Mouse (Mus musculus) heart, adult 8-10 months (tissue): Measurements from ENCODE around the gene Gm47996. TPM values are rescaled to one million over a fixed set of nuclear protein-coding genes. Genes with fewer than 3 reads are reported as not detected.
"Not testable (repeated sequence)": the region's sequence is repeated elsewhere in the genome, so short reads cannot be mapped to it uniquely, and the experiment has no call there.

Source experiments
- DNase-seq: peaks from one replicate; pipeline ENCODE4 v3.0.0; 2022; ENCODE audit warnings: low spot score
- total RNA-seq, 4 experiments: library from RNA; stranded (reverse); gene quantifications; 2 replicates each; pipeline ENCODE4 v1.2.4; 2022

Gm47996 gene
- total RNA-seq, 4 experiments from 2014 or later: not detected

DNA sequence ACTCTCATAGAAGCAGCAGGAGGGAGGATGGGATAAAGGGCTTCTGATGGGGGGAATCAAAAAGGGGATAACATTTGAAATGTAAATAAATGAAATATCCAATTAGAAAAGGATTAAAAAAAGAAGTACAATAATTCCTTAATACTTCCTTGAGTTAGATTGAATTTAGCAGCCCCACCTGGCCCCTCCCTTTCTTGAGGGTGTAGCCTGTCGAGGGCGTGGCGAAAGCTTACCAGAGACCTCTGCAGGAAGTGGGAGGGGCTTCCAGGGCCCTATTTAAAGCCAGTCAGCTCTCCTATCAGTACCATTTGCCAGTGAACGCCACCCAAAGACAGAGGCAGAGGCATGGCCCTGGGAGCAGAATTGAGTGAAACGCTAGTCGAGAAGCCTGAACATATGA lies 6.1 kb upstream of the Gm47996 start, which contains the start of gene 3110040M04Rik:
3110040M04Rik (plus strand) TSS at position 304 of the 400 bp plus-strand sequence.
- not testable (repeated sequence) for DNase-seq

DNA sequence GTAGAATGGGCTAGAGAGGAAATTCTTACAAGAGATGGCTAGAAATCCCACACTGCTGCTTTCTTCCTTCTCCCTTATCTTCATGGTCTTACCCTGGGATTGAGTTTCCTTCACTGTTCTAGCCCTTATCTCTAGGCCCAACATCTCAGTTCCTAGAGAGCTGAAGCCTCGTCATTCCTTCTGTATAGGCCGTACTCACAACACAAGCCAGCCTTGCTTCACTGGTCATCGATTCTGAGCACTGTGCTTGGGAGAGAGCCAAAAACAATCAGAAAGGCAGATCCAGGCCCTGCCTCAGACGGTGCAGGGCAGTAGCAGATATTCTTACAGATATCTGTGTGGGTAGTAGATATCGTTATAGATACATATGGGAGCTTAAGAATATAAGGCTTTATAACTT lies 1.4 kb upstream of the Gm47996 start:
- DNase-seq: not testable (repeated sequence)

DNA sequence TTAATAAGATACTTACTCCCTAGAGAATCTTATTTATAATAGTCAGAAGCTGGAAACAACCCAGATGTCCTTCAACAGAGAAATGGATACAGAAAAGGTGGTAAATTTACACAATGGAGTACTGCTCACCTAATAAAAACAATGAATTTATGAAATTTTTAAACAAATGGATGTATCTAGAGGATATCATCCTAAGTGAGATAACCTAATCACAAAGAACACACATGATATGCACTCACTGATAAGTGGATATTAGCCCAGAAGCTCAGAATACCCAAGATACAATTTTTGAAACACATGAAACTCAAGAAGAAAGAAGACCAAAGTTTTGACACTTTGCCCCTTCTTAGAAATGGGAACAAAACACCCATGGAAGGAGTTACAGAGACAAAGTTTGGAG lies 987 bp upstream of the Gm47996 start:
- not testable (repeated sequence) for DNase-seq

DNA sequence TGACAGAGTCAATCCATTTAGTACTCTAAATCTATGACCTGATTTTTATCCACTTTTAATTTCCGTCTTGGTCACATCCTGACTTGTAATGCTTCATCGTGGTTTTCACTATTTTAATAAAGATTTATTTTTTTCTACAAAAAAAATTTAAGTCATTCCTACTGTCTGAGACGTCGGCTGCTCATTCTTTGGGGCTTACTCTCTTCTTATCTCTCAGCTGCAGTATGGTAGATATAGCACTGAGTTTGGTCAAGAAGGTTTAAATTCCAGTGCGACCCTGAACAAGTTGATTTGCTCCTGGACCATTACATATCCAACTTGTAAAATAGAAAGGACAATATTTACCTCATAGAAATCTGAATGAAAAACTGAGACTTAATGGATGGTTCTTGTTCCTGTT lies 1.7 kb downstream of the Gm47996 start:
- DNase-seq: not testable (repeated sequence)

DNA sequence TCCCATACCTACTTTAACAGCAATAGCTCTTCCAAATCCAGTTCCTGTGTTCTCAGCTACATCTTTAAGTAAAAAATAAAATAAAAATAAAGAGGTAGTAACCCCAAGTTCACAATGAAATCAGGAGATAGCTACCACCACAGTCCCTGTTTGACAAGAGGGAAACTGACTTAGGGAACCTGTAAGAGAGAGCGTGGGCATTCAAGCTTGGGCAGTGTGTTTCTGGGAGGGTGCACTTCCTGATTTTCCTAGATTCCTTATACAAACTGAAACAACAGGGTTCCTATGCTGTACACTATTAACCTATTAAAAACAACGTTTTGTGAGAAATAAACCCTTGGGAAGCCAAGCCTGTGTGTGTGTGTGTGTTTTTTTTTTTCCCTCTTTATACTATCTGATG lies 4.9 kb downstream of the Gm47996 start:
- DNase-seq: no peak

DNA sequence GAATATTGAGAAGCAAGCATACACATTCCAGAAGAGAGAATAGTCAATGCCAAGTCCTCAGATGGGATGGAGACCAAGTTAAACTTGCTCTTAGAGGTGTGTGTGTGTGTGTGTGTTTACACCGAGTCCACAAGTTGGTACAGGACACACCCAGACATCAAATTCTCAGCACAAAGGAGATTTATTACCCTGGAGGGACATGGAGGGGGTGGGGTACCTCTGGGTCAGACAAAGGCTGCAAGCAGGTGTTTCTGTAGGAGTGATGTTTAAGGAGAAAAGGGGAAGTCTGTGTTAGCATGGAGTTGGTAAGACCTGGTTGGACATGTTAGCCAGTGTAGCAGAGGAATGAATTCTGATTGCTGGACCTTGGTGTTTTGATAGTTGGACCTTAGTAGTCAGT lies 6.1 kb downstream of the Gm47996 start:
- DNase-seq: no peak

DNA sequence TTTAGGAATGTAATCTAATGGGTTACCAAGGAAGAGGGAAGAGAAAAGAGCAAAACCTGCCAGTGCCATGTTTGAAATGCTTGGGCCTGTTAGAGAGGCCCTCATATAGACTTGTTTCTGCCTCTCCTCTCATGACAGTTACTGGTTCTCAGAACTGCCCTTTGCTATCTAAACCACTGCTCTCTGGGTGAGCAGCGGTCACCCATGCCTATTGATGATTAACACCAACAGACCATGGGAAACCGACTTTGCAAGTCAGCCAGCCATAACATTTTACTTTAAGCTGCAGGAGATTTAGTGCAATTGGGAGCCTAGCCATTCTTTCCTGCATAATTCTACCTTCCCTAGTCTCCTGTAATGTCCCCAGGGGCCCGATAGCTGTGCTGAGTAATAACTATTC lies 6.5 kb downstream of the Gm47996 start:
- DNase-seq: no peak

DNA sequence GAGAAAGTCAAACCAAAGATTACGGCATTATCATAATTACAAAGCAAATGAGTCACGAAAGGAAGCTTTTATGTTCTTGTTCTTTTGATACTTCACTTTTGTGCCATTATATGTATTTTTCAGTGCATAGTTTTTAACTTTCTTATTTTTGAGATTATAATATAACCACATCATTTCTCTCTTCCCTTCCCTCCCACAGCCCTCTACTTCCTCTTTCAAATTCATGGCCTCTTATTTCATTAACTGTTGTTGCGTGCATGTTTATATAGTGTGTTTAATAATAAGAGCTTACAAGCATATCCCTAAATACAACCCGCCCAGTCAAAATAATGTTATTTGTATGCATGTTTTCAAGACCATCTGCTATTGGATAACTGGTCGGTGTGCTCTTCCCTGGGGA lies 9.1 kb downstream of the Gm47996 start:
- DNase-seq: no peak

DNA sequence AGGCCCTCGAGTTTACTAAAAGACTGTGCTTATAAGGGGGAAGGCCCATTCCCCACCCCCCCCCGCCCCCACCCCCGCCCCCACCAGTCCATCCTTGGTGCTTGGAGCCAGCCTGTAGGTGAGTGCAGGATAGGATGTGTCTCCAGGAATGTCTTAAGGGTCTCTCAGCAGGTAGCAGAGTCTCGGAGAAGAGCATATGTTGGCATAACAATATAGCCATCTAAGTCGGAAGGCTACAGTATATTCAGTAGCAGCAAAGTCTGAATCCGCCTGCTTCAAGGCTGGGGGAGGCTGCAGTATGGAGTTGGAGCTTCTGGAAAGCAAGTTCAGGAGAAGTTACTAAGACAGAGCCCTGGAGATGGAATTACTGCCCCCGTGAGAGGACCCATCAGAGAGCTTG lies 10.2 kb downstream of the Gm47996 start:
- no peak for DNase-seq

DNA sequence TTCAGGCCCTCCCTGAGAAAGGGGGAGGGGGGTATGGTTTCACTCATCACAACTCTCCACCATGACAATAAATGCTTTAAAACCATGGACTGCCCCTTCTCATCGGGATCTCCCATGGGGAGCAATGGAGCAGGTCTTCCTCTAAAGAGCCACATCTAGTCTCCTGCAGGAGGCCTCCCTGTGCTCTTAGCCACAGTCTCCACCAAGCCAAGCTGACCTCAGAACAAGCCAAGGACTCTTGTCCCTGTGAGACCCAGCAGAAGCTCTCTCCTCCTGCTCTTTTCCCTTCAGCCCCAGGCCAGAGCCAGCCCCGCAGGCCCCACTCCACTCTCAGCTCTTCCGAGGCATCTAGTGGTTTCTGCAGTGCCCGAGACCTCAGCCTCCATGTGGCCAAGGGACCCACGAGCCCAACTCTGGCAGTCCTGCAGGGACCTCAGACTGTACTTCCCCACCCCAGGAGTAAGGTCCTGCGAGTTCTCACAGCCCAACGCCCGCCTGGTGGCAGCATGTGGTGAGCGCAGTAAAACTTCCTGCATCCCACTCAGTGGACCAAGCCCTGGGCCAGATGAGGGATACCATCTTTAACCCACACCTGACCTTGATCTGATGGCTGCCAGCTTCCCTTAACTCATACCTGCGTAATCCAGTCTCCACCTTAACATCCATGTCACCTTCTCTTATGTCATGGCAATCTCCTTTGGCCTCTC lies 12.8 kb downstream of the Gm47996 start:
- no peak for DNase-seq

DNA sequence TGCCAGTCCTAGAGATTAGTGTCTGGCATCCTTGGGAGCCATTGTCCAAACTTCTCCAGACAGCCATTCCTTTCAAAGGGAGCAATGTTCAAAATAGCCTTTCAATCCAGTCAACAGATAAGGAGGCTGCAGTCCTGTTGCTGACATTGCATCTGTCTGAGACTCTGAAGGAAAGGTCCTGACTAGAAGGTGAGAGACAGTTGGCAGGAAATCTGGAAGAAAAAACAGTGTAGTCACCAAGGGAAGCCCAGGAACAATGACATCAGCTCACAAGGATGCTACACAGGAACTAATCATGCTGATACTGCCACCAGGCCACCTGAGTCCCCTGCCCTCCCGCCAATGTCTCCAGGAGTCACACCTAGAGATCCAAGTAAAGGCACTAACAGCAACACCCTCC lies 13.4 kb downstream of the Gm47996 start:
- no peak for DNase-seq

DNA sequence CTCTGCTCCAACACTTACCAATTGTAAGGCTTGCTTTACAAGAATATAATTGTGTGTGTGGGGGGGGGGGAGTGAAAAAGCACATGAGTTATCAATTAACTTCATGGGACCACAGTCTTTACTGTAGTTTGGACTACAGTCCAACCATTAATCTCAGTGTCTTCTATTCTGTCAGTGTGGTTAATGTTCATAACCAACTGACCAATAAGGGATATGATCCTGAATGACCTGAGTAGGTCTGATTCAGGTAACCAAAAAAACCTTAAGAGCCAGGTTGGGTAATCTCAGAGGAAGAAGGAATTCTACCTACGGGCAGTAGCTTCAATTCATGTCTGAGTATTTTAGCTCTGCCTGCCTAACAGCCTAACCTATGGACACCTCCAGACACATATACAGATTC lies 14.6 kb downstream of the Gm47996 start:
- no peak for DNase-seq

DNA sequence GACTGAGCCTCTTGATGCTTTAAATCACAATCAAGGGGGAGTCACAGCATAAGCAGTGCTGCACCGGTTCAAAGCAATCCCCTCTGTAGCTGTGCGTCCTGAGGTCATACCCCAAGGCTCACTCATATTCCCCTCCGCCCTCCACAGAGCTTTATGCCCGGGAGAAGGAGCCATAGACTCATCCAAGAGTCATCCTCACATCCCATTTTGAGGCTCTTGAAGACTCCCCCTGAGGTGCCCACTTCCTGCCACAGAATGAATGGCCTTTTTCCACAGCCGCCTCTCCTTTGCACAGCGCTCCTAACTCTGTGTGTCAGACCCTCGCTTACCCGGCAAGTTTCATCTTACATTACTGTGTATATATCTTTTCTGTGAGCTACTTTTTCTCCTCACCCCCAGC lies 17.6 kb downstream of the Gm47996 start:
- no peak for DNase-seq

DNA sequence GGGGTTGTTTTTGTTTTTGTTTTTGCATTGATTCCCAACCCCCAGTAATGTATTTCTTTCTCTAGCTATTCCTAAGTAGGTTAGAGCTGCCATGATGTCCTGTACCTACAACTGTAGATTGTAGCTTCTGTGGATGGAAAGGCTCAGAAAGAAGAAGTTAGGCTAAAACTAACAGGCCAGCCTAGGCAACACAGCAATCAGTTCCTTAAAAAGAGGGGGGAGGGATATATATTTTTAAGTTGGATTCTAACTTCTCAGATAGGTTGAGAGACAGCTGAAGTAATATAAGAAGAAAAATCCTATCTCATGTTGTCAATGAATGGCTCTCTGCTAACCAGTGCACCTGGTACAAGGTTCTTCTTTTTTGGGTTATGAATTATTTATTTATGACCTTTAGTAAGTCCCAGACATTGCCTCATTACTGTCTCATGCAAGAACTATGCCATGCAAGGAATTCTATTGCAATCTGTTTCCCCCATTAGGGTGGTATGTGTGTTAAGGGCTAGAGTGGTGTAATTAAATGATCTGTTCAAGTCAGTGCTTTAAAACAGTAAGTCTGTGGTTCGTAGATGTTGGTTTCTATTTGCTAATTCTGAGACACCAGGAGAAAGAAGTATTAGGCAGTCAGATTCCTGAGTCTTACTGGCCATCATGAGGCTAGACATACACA lies 18.5 kb downstream of the Gm47996 start:
- DNase-seq: no peak

DNA sequence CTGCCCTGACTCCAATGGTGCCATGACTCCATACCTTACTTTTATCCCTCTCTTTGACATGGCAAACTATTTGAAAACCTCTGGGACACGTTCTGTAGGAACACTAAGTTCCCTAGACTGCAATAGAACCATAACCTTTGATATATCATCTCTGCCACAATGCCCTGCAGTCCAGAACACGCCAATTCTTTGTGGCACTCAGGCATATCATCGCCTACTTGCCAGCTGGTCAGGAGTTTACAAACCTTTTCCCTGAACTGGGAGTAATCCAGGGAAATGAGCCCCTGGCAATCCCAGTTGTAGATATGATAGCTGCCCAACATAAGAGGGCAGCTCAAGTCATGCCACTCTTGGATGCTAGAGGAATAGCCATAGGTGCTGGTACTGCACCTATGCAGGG lies 22.4 kb downstream of the Gm47996 start:
- DNase-seq: no peak

DNA sequence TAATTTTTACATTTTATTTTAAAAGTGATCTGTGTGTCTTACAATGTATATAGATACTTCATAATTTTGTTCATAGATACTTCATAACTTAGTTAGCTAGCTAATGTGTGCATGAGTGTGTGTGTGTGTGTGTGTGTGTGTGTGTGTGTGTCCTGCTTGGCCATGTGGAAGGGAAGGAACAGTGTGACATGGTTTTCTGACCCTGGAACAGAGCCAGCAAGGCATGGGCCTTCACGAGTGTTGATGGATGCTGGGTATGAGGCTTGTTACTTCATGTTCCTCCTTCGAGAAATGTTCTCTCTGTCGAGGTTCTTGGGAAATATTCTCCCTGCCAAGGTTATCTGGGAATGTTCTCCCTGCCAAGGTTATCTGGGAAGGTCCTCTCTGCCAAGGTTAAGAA lies 23.8 kb downstream of the Gm47996 start:
- no peak for DNase-seq

DNA sequence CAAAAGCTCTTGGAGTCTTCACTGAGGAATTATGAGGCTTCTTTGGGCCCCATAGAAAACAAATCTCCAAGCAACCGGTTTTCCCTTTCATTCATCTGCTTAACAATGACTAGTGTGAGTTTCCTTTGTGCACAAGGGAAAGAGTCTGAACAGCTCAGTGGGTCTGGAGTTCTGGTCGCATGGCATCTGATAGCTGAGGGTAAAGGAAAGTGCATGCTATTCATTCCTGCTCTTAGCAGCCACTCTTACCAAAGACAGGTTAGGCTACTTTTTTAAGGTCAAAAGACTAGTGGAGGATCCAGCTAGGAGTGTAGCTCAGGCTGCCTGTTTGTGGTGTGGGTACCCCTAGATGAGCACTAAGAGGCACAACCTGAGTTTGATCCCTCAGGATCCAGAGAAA lies 25.6 kb downstream of the Gm47996 start:
- DNase-seq: no peak

DNA sequence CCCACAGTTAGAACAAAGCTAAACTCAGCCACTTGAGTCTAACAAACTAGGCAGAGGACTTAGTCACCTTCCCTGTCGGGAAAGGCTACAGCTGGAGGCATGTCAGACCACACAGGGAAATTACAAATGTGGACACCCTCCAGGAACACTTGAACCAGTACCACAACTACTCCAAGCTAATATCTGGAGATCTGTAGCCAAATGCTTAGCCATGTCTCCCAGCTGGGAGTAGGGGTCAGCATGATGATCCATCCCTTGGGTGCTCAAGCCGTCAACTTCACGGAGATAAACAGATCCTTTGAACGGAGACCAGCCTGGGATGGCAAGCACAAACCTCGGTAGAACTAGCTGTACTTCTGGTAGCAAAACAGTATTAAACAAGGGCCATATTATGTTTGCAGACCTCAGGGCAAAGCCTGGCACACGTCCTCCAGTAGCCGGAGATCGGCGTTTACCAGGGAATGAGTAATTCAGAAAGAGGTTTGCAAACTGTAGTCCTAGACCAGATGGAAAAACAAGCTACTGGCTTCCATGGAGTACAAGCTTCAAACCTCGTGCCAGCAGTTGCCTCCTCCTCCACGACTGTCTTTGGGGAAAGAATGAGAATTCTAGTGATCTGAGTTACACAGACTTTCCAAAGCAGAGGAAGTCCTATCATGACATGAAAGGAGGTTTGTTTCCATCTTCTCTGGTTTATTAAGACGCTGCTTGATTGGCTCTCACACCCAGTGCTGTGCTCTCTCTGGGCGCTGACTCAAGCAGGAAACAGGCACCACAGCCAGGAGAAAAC lies 26.4 kb downstream of the Gm47996 start:
- DNase-seq: peak; percentile 62

DNA sequence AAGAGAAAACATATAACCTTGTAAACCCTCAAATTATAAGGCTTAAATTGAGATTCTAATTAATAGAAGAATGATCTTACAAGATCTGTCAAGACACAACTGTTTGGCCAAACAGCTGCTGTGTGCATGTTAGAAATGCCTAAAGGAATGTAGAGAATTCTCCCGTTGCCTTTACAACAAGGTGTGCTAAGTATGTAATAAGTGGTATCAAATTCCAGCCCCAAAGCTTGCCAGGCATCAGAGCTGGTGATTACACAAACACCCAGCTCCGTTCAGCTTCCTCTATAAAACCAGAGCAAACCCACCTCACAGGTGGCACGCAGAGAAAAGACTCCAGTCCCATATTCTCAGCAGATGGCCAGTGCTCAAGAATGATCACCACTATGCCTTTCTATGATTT lies 27.8 kb downstream of the Gm47996 start:
- no peak for DNase-seq

DNA sequence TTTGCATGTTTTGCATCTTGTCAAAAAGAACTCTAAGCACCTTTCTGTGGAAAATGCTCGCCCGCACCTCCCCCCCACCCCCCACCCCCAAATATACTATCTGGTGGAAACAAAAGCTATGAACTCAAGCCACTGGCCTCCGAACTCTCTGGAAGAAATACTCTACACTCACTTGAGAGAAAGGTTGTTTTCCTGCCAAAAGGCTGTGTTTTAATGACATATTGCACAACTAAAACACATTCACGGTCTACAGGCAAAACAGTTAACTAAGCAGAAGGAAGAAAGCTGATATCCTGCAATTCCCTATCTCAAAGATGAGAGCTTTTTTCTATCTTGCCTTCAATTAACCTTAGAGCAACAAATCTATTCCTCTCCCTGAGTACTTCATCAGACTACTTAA lies 33.4 kb downstream of the Gm47996 start:
- DNase-seq: no peak

DNA sequence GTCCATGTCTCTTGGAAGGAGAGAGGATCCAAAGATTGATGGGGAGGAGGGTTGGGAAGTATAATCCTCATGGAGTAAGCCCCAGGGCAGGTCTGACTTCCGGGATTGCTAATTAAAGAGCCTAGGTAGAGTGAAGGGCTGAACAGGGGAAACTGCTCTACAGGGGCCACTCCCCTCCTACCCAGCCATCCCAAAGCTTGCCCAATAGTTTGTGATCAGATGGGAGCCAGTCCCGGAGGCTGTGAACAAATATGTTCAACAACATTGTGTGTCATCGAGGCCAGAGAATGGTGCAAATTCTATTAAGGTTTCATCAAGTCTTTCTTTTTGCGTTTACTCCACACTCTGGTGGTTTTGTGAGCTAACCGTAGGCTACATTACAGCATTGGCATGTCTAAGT lies 34.1 kb downstream of the Gm47996 start:
- no peak for DNase-seq

DNA sequence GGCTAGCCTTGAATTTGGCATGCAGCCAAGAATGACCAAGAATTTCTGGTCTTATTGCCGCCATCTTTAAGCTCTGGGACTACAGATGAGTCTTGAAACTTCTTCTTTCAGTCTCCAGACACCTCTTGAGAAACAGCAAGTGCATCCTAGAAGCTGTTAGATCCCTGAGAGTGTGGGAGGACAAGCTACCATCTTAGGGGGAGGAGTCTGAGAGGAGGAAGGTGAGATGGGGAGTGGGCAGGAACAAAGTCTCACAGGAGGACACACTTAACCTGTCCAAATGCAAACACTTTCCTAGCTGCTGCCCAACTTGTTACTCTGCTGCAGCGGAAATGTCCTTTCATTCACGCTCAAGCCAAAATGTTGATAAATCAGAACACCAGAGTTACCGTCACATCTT lies 34.8 kb downstream of the Gm47996 start:
- no peak for DNase-seq

DNA sequence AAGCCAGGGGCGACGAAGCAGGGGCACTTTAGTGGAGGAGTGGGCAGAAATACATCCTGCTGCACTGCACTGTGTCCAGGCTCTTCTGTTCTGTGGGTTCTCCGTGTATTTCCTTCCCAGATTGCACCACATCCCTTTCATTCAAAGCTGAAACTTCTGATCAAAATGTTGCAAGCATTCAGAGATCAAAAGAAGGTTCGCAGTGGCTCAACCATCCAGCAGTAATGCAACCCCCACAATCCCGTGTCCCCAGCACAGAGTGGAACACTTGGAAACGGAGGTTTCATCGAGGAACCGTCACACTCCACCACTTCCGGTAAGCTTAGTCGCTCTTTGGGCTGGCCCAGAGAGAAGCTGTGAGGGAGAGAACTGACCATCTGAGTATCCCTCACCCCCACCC lies 35.2 kb downstream of the Gm47996 start:
- DNase-seq: no peak
